Mouse (Mus musculus) cerebellum, postnatal 25 days (tissue): ENCODE measurements around the gene Resp18.
"Not testable (repeated sequence)": the region's sequence is repeated elsewhere in the genome, so short reads cannot be mapped to it uniquely, and the experiment has no call there.

Source experiments
- DNase-seq, 2 experiments: peaks; one replicate each; pipeline ENCODE4 v3.0.0; 2021; ENCODE audit warnings: mixed read lengths in 2 of 2

The Resp18 gene

DNA sequence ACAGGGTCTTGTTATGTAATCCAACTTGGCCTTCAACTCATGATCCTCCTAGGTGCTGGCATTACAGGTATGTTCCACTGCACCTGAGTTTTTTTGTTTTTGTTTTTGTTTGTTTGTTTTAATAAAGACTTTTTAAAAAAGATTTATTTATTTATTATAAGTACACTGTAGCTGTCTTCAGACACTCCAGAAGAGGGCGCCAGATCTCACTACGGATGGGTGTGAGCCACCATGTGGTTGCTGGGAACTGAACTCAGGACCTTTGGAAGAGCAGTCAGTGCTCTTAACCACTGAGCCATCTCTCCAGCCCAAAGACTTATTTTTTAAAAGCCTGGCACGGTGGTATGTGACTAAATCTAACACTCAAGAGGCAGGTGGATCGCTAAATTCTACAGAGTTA lies 45.7 kb downstream of the Resp18 start:
- DNase-seq = not testable (repeated sequence)

GRCm38 (mm10) chr1:75231664-75232152 lies 46.5 kb downstream of the Resp18 start, which contains the start of gene A630095N17Rik:
TSS of gene A630095N17Rik (minus strand) at chr1:75232102.
- no peak for DNase-seq

- no peak for DNase-seq
Observed at GRCm38 (mm10) chr1:75231224-75231623, 47.0 kb downstream of the Resp18 start.

DNA sequence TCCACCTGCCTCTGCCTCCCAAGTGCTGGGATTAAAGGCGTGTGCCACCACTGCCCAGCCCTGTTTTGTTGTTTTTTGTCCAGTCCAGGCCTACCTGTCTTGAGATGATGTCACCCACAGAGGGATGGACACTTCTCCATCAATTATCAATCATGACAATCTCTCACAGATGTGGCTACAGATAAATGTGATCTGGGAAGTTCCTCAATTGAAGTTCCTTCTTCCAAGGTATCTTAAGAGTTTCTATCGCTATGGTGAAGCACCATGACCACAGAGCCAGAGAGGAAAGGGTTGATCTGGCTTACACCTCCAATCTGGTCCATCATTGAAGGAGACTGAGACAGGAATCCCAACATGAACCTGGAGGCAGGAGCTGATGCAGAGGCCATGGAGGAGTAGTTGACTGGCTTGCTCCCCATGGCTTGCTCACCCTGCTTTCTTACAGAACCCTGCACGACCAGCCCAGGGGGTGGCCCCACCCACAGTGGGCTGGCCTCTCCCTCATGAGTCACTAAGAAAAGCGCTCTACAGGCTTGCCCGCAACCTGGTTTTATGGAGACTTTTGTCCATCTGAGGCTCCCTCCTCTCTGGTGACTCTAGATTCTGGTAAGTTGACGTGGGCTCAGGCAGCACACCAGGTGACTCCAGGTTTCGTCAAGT lies 47.8 kb downstream of the Resp18 start:
- no peak for DNase-seq

DNA sequence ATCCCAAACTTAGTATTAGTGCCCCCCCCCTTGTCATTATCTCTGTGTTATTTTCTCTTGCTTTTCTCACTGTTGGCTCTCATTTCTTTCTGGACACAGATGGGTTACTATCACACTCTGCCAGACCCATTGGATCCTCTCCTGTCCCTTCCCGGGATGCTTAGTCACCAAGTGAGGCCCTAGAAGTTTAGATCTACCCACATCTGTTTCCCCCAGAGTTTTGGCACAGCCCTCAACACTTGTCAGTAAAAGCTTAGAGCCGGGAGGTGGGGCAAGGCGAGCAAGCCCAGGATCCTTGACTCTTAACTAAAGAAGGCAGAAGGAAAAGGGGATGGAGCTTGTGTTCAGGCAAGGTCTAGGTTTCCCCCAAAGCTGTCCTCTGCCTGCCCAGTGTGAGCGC lies 49.1 kb downstream of the Resp18 start:
- no peak for DNase-seq

GRCm38 (mm10) chr1:75227653-75228052 lies 50.6 kb downstream of the Resp18 start:
- no peak for DNase-seq

DNA sequence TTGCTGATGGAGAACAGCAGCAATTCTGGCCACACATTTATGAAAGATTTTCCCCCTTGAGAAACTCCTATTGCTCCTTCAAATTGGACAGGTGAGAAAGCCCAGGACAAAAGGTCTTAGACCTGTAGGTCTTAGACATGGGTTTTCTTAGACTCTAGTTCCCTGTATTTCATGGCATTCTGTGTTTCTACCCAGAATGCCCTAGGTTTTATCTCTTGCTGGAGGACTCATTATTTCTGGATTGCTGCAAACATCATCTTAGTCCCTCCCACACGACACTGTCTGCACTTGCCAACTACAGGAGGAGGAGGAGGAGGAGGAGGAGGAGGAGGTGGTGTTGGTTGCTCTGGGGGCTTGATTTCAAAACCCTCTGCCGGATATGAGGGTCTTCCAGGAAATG lies 52.1 kb downstream of the Resp18 start:
- DNase-seq = no peak

DNA sequence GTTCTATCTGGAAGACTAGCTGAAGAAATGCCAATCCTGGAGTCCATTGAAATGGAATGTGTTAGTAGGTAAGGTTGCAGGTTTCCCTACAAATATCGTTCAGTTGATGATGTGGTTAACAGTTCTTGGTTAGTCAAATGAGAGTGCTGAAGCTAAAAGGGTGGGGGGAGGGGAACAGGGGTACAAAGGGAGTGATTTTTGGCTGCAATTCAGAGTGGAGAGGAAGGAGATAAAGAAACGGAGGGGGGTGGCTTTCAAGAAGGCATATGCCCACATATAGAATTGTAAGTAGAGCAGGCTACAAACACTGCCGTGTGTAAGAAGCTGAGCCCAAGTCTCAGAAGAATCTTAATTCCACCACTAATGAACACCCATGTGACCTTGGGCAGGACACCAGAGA lies 52.7 kb downstream of the Resp18 start:
- no peak for DNase-seq

DNA sequence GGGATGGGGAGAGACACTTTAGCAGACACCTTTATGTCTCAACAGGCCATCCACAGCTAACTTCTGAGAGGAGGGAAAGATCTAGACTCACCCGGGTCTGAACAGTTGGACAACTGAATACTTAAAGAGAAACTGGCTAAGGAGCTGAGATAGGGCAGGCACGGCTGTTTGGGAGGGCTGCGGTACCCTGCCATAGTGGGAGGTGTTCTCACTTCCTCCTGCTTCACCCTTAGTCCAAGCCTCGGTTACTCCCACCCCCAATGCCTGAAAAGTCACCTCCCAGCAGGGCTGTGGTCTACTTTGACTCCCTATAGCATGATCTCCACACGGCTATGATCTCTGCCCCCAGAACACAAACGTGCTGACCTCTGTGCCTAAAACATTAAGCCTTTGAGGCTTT lies 54.7 kb downstream of the Resp18 start:
- DNase-seq = no peak

DNA sequence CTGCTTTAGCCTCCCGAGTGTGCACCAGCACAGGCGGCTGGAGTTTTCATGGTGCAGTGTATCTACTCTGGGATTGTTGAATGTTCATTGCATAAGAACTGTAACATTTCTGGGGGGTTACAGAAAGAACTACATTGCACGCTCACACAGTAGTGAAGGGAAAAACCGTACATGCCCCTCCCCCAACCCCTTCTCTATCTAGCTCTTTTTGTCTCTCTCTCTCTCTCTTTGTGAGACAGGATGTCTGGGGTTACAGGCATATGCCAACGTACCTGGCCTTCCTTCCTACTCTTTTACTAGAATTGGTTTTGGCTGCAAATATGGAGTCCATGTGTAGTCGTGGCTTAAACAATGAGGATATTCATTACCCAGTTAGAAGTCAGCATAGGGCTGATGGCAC lies 55.3 kb downstream of the Resp18 start:
- DNase-seq = no peak
